Mouse (Mus musculus): ENCODE results near the gene Ccdc141. TPM values are rescaled to one million over a fixed set of nuclear protein-coding genes. Genes with fewer than 3 reads are reported as not detected.

Gene Ccdc141
- polyA plus RNA-seq, 1 experiment from 2014 or later, result 5.5 TPM

GRCm38 (mm10) chr2:77195056-77195455 is 24.6 kb upstream of the Ccdc141 start:
- Histone ChIP-seq H3K27me3 (ENCODE audit: control insufficient read depth, insufficient read depth, low read length) (no peaks in the 10 kb centered on the region), H3K9me3 (ENCODE audit: control insufficient read depth, low read length) (no peaks in the 10 kb centered on the region), H3K4me1 (replicated peaks; ENCODE audit: control insufficient read depth, insufficient read depth, low read length) (no peaks in the 10 kb centered on the region), H3K4me3 (ENCODE audit: low read depth, low read length) (no peak overlapping the region), H3K27ac (ENCODE audit: low read depth, low read length) (no peak overlapping the region), H3K4me2 (replicated peaks; ENCODE audit: low read depth, low read length) (no peak overlapping the region), H3K9ac (ENCODE audit: low read depth, low read length) (no peak overlapping the region), H3K36me3 (ENCODE audit: control insufficient read depth, insufficient read depth, low read length) (no peaks in the 10 kb centered on the region)
- ATAC-seq (ENCODE audit: low FRiP score) (no peak), DNase-seq (ENCODE audit: low spot score) (no peak)
- 93% methylated on average over 5 of the region's 5 CpGs for WGBS

GRCm38 (mm10) chr2:77191811-77192210 is 21.4 kb upstream of the Ccdc141 start:
- 0 out of 2 replicates have a peak, but pooled peaks cover 3% of the 10 kb centered on the region for H3K36me3 ChIP-seq (ENCODE audit: control insufficient read depth, insufficient read depth, low read length)

GRCm38 (mm10) chr2:77190891-77191290 is 20.5 kb upstream of the Ccdc141 start:
- H3K36me3 ChIP-seq (ENCODE audit: control insufficient read depth, insufficient read depth, low read length), result 0 out of 2 replicates have a peak, but pooled peaks cover 3% of the 10 kb centered on the region
- ATAC-seq (ENCODE audit: low FRiP score) (no peak), DNase-seq (ENCODE audit: low spot score) (no peak)
- 95% methylated on average over 7 of the region's 7 CpGs for WGBS
- no peaks in the 10 kb centered on the region for H3K4me1 ChIP-seq (replicated peaks; ENCODE audit: control insufficient read depth, insufficient read depth, low read length)
- no peaks in the 10 kb centered on the region for H3K9me3 ChIP-seq (ENCODE audit: control insufficient read depth, low read length)
- H3K4me3 ChIP-seq (ENCODE audit: low read depth, low read length), result no peak overlapping the region
- no peak overlapping the region for H3K27ac ChIP-seq (ENCODE audit: low read depth, low read length)
- H3K4me2 ChIP-seq (replicated peaks; ENCODE audit: low read depth, low read length), result no peak overlapping the region
- no peaks in the 10 kb centered on the region for H3K27me3 ChIP-seq (ENCODE audit: control insufficient read depth, insufficient read depth, low read length)
- H3K9ac ChIP-seq (ENCODE audit: low read depth, low read length), result no peak overlapping the region

More at GRCm38 (mm10) chr2:77191811-77192210, 21.4 kb upstream of the Ccdc141 start:
- ATAC-seq (ENCODE audit: low FRiP score) (no peak), DNase-seq (ENCODE audit: low spot score) (no peak)
- H3K4me1 ChIP-seq (replicated peaks; ENCODE audit: control insufficient read depth, insufficient read depth, low read length), result no peaks in the 10 kb centered on the region
- no peak overlapping the region for H3K4me2 ChIP-seq (replicated peaks; ENCODE audit: low read depth, low read length)
- WGBS, result 93% methylated on average over 3 of the region's 3 CpGs
- no peak overlapping the region for H3K4me3 ChIP-seq (ENCODE audit: low read depth, low read length)
- H3K27me3 ChIP-seq (ENCODE audit: control insufficient read depth, insufficient read depth, low read length), result no peaks in the 10 kb centered on the region
- no peaks in the 10 kb centered on the region for H3K9me3 ChIP-seq (ENCODE audit: control insufficient read depth, low read length)
- H3K9ac ChIP-seq (ENCODE audit: low read depth, low read length), result no peak overlapping the region
- no peak overlapping the region for H3K27ac ChIP-seq (ENCODE audit: low read depth, low read length)

- no peak overlapping the region for H3K4me2 ChIP-seq (replicated peaks; ENCODE audit: low read depth, low read length)
- no peak overlapping the region for H3K4me3 ChIP-seq (ENCODE audit: low read depth, low read length)
- no peaks in the 10 kb centered on the region for H3K27me3 ChIP-seq (ENCODE audit: control insufficient read depth, insufficient read depth, low read length)
- H3K9ac ChIP-seq (ENCODE audit: low read depth, low read length), result no peak overlapping the region
- no peak overlapping the region for H3K27ac ChIP-seq (ENCODE audit: low read depth, low read length)
- ATAC-seq (ENCODE audit: low FRiP score), result no peak
- WGBS, result 93% methylated on average over 3 of the region's 3 CpGs
- H3K9me3 ChIP-seq (ENCODE audit: control insufficient read depth, low read length), result no peaks in the 10 kb centered on the region
- DNase-seq (ENCODE audit: low spot score), result no peak
- 0 out of 2 replicates have a peak, but pooled peaks cover 3% of the 10 kb centered on the region for H3K36me3 ChIP-seq (ENCODE audit: control insufficient read depth, insufficient read depth, low read length)
- no peaks in the 10 kb centered on the region for H3K4me1 ChIP-seq (replicated peaks; ENCODE audit: control insufficient read depth, insufficient read depth, low read length)
These were observed 19.9 kb upstream of the Ccdc141 start for GRCm38 (mm10) chr2:77190301-77190700.

- ATAC-seq (ENCODE audit: low FRiP score), result no peak
- Histone ChIP-seq H3K4me1 (replicated peaks; ENCODE audit: control insufficient read depth, insufficient read depth, low read length) (no peaks in the 10 kb centered on the region), H3K27ac (ENCODE audit: low read depth, low read length) (no peak overlapping the region), H3K9ac (ENCODE audit: low read depth, low read length) (no peak overlapping the region), H3K9me3 (ENCODE audit: control insufficient read depth, low read length) (no peaks in the 10 kb centered on the region), H3K4me2 (replicated peaks; ENCODE audit: low read depth, low read length) (no peak overlapping the region), H3K27me3 (ENCODE audit: control insufficient read depth, insufficient read depth, low read length) (no peaks in the 10 kb centered on the region), H3K36me3 (ENCODE audit: control insufficient read depth, insufficient read depth, low read length) (0 out of 2 replicates have a peak, but pooled peaks cover 3% of the 10 kb centered on the region), H3K4me3 (ENCODE audit: low read depth, low read length) (no peak overlapping the region)
- 95% methylated on average over 7 of the region's 7 CpGs for WGBS
- DNase-seq (ENCODE audit: low spot score), result no peak
These were observed 19.2 kb upstream of the Ccdc141 start for GRCm38 (mm10) chr2:77189671-77190070.

- DNase-seq (ENCODE audit: low spot score), result no peak
- 94% methylated on average over 3 of the region's 3 CpGs for WGBS
- H3K4me3 ChIP-seq (ENCODE audit: low read depth, low read length), result no peak overlapping the region
These were observed 17.1 kb upstream of the Ccdc141 start for GRCm38 (mm10) chr2:77187501-77187900.

GRCm38 (mm10) chr2:77186912-77187311 is 16.5 kb upstream of the Ccdc141 start:
- Histone ChIP-seq H3K27me3 (ENCODE audit: control insufficient read depth, insufficient read depth, low read length) (no peaks in the 10 kb centered on the region), H3K4me3 (ENCODE audit: low read depth, low read length) (no peak overlapping the region), H3K9ac (ENCODE audit: low read depth, low read length) (no peak overlapping the region), H3K4me1 (replicated peaks; ENCODE audit: control insufficient read depth, insufficient read depth, low read length) (no peaks in the 10 kb centered on the region), H3K27ac (ENCODE audit: low read depth, low read length) (no peak overlapping the region), H3K36me3 (ENCODE audit: control insufficient read depth, insufficient read depth, low read length) (0 out of 2 replicates have a peak, but pooled peaks cover 3% of the 10 kb centered on the region), H3K4me2 (replicated peaks; ENCODE audit: low read depth, low read length) (no peak overlapping the region), H3K9me3 (ENCODE audit: control insufficient read depth, low read length) (no peaks in the 10 kb centered on the region)
- DNase-seq (ENCODE audit: low spot score), result no peak
- no peak for ATAC-seq (ENCODE audit: low FRiP score)
- 71% methylated on average over 8 of the region's 8 CpGs for WGBS

More at GRCm38 (mm10) chr2:77187501-77187900, 17.1 kb upstream of the Ccdc141 start:
- no peak overlapping the region for H3K4me2 ChIP-seq (replicated peaks; ENCODE audit: low read depth, low read length)
- H3K27ac ChIP-seq (ENCODE audit: low read depth, low read length), result no peak overlapping the region
- no peak overlapping the region for H3K9ac ChIP-seq (ENCODE audit: low read depth, low read length)
- H3K36me3 ChIP-seq (ENCODE audit: control insufficient read depth, insufficient read depth, low read length), result 0 out of 2 replicates have a peak, but pooled peaks cover 3% of the 10 kb centered on the region
- H3K4me1 ChIP-seq (replicated peaks; ENCODE audit: control insufficient read depth, insufficient read depth, low read length), result no peaks in the 10 kb centered on the region
- H3K9me3 ChIP-seq (ENCODE audit: control insufficient read depth, low read length), result no peaks in the 10 kb centered on the region
- no peaks in the 10 kb centered on the region for H3K27me3 ChIP-seq (ENCODE audit: control insufficient read depth, insufficient read depth, low read length)
- no peak for ATAC-seq (ENCODE audit: low FRiP score)

- WGBS, result 85% methylated on average over 8 of the region's 8 CpGs
- DNase-seq (ENCODE audit: low spot score), result no peak
These were observed 13.7 kb upstream of the Ccdc141 start for GRCm38 (mm10) chr2:77184049-77184571.

GRCm38 (mm10) chr2:77183646-77184045 is 13.2 kb upstream of the Ccdc141 start:
- Histone ChIP-seq H3K4me2 (replicated peaks; ENCODE audit: low read depth, low read length) (no peak overlapping the region), H3K9ac (ENCODE audit: low read depth, low read length) (no peak overlapping the region), H3K4me3 (ENCODE audit: low read depth, low read length) (no peak overlapping the region), H3K36me3 (ENCODE audit: control insufficient read depth, insufficient read depth, low read length) (0 out of 2 replicates have a peak, but pooled peaks cover 3% of the 10 kb centered on the region), H3K27ac (ENCODE audit: low read depth, low read length) (no peak overlapping the region), H3K27me3 (ENCODE audit: control insufficient read depth, insufficient read depth, low read length) (no peaks in the 10 kb centered on the region), H3K4me1 (replicated peaks; ENCODE audit: control insufficient read depth, insufficient read depth, low read length) (no peaks in the 10 kb centered on the region), H3K9me3 (ENCODE audit: control insufficient read depth, low read length) (no peaks in the 10 kb centered on the region)
- WGBS, result 99% methylated on average over 2 of the region's 2 CpGs
- no peak for DNase-seq (ENCODE audit: low spot score)
- no peak for ATAC-seq (ENCODE audit: low FRiP score)

More at GRCm38 (mm10) chr2:77184049-77184571, 13.7 kb upstream of the Ccdc141 start:
- H3K4me3 ChIP-seq (ENCODE audit: low read depth, low read length), result no peak overlapping the region
- no peak overlapping the region for H3K27ac ChIP-seq (ENCODE audit: low read depth, low read length)
- H3K4me2 ChIP-seq (replicated peaks; ENCODE audit: low read depth, low read length), result no peak overlapping the region
- H3K27me3 ChIP-seq (ENCODE audit: control insufficient read depth, insufficient read depth, low read length), result no peaks in the 10 kb centered on the region
- H3K36me3 ChIP-seq (ENCODE audit: control insufficient read depth, insufficient read depth, low read length), result 0 out of 2 replicates have a peak, but pooled peaks cover 3% of the 10 kb centered on the region
- no peak overlapping the region for H3K9ac ChIP-seq (ENCODE audit: low read depth, low read length)
- H3K9me3 ChIP-seq (ENCODE audit: control insufficient read depth, low read length), result no peaks in the 10 kb centered on the region
- ATAC-seq (ENCODE audit: low FRiP score), result no peak
- no peaks in the 10 kb centered on the region for H3K4me1 ChIP-seq (replicated peaks; ENCODE audit: control insufficient read depth, insufficient read depth, low read length)

Data from hindbrain, embryonic 11.5 days (tissue).